Mouse (Mus musculus): ENCODE results near the gene Tmem131.
"Not testable (repeated sequence)": the region's sequence is repeated elsewhere in the genome, so short reads cannot be mapped to it uniquely, and the experiment has no call there.

Tmem131 gene

GRCm38 (mm10) chr1:36835593-36835992, 107.9 kb downstream of the Tmem131 start:
- no peak for DNase-seq (ENCODE audit: low spot score in 2 of 2)

GRCm38 (mm10) chr1:36834090-36834489, 109.4 kb downstream of the Tmem131 start:
- DNase-seq (ENCODE audit: low spot score in 2 of 2) = no peak

GRCm38 (mm10) chr1:36830913-36831866, 112.3 kb downstream of the Tmem131 start:
- no peak for DNase-seq (ENCODE audit: low spot score in 2 of 2)

GRCm38 (mm10) chr1:36824356-36824755, 119.1 kb downstream of the Tmem131 start:
- DNase-seq (ENCODE audit: low spot score in 2 of 2) = no peak

GRCm38 (mm10) chr1:36821918-36822317, 121.5 kb downstream of the Tmem131 start:
- DNase-seq (ENCODE audit: low spot score in 2 of 2) = not testable (repeated sequence)

GRCm38 (mm10) chr1:36815166-36815565, 128.3 kb downstream of the Tmem131 start:
- DNase-seq (ENCODE audit: low spot score in 2 of 2) = no peak

- no peak for DNase-seq (ENCODE audit: low spot score in 2 of 2)
Measured at GRCm38 (mm10) chr1:36814271-36814903, 129.1 kb downstream of the Tmem131 start.

GRCm38 (mm10) chr1:36813415-36813814, 130.1 kb downstream of the Tmem131 start:
- no peak for DNase-seq (ENCODE audit: low spot score in 2 of 2)

GRCm38 (mm10) chr1:36811806-36812205, 131.7 kb downstream of the Tmem131 start:
- DNase-seq (ENCODE audit: low spot score in 2 of 2) = no peak

- DNase-seq (ENCODE audit: low spot score in 2 of 2) = no peak
Measured at GRCm38 (mm10) chr1:36807782-36808565, 135.5 kb downstream of the Tmem131 start.

- DNase-seq (ENCODE audit: low spot score in 2 of 2) = no peak
Measured at GRCm38 (mm10) chr1:36807086-36807485, 136.4 kb downstream of the Tmem131 start.

- DNase-seq (ENCODE audit: low spot score in 2 of 2) = no peak
Measured at GRCm38 (mm10) chr1:36806181-36806905, 137.1 kb downstream of the Tmem131 start.

- no peak for DNase-seq (ENCODE audit: low spot score in 2 of 2)
Measured at GRCm38 (mm10) chr1:36804833-36805232, 138.6 kb downstream of the Tmem131 start.

GRCm38 (mm10) chr1:36804259-36804658, 139.2 kb downstream of the Tmem131 start:
- no peak for DNase-seq (ENCODE audit: low spot score in 2 of 2)

- DNase-seq (ENCODE audit: low spot score in 2 of 2) = no peak
Measured at GRCm38 (mm10) chr1:36800379-36801011, 143.0 kb downstream of the Tmem131 start.

- DNase-seq (ENCODE audit: low spot score in 2 of 2) = no peak
Measured at GRCm38 (mm10) chr1:36797481-36797880, 146.0 kb downstream of the Tmem131 start.

- no peak for DNase-seq (ENCODE audit: low spot score in 2 of 2)
Measured at GRCm38 (mm10) chr1:36796711-36797110, 146.8 kb downstream of the Tmem131 start.

GRCm38 (mm10) chr1:36789416-36789815, 154.1 kb downstream of the Tmem131 start:
- no peak for DNase-seq (ENCODE audit: low spot score in 2 of 2)

- DNase-seq (ENCODE audit: low spot score in 2 of 2) = no peak
Measured at GRCm38 (mm10) chr1:36786377-36786776, 157.1 kb downstream of the Tmem131 start.

- DNase-seq (ENCODE audit: low spot score in 2 of 2) = peak in 1 of 2 experiments; percentile 63
Measured at GRCm38 (mm10) chr1:36785238-36785641, 158.2 kb downstream of the Tmem131 start.

Data from cerebellum, postnatal 4 days (tissue).